Mouse (Mus musculus) frontal cortex, postnatal 36 days (tissue): Measurements from ENCODE around the gene Ranbp17.
A peak's percentile ranks its signal among the peaks of the same experiment; 100 is the strongest.

Experiments
- DNase-seq, 2 experiments: peaks; one replicate each; pipeline ENCODE4 v3.0.0; 2022; ENCODE audit warnings: low spot score in 2 of 2

The Ranbp17 gene

DNA sequence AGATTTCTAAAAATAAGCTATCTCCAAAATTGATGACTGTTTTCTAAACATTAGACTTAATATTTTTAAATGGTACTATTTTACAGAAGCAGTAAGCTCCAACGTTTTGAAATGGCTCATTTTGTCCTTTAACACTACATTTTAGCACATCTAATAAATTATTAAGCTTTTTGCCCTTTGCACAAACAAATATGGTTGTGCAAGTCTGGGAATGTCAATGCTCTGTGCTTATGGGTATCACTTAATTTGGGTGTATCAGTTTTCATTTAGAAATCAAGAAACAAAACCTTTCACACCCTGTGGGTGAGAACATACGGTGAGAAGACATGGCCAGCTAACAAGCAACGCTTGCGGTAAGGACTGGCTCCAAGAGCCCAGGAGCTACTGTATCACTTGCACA lies 108.9 kb downstream of the Ranbp17 start:
- DNase-seq, result no peak

DNA sequence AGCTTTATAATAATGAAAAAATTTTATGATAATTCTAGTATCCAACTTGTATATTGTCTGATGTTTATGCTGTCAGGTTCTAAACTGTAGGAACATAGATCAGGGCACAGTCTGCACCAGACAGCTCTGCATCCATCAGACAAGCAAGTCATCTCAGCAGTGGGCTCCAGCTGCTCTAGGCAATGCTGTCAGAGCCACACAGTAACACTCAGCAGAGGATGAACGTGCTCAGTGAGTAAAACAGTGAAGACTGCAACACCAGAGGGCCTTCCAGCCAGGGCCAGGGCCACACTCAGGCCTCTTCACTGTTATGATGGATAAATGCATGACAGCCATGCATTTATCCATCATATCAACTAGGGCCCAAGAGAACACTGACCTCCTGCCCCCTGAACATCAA lies 114.2 kb downstream of the Ranbp17 start:
- no peak for DNase-seq

DNA sequence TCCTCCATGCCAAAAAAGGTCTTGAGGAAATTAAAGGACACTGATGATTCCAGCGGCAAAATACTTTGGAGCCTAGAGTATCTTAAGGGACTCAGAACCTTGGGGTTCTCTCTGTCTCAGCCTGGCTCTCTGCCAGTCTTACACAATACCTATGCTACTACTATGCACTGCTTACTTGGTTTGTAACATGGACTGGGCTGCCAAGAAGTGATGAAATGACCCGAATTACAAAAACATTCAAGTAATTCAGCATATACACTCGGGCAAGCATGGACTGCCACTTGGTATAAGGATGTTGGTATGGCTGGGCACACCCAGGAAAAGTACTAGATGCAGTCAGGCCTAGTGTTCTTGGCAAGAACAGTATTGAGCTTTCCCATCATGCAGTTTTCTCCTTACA lies 114.8 kb downstream of the Ranbp17 start:
- no peak for DNase-seq

DNA sequence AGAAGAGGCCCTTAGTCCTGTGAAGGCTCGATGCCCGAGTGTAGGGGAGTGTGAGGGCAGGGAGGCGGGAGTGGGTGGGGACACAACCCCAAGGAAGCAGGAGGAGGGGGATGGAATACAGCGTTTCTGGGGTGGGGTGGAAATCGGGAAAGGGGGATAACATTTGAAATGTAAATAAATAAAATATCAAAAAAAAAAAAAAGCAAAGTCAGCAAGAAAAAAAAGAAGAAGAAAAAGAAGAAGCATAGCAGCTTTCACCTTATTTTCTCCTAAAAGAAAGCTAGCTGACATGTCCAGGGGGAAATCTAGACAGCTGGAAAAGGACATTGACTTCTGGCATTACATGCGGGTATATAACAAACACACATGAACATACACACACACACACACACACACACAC lies 117.3 kb downstream of the Ranbp17 start:
- DNase-seq, result no peak

DNA sequence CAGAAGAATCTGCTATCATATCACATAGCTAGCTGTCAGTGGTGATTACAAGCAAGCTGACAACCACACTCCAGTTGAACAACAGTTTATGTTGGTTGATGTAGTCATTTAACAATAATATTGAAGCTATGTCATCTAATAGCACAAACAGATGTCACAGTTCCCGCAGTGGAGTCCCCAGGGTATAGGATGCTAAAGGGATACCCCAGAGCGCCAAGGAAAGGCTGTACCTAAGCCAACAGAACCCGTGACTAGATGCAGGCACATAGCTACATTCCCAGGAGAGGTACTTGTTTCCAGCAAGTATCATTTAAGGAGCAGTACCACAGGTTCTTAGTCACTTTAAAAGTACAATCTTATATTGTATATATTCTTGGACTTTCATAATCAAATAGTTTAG lies 119.5 kb downstream of the Ranbp17 start:
- no peak for DNase-seq

DNA sequence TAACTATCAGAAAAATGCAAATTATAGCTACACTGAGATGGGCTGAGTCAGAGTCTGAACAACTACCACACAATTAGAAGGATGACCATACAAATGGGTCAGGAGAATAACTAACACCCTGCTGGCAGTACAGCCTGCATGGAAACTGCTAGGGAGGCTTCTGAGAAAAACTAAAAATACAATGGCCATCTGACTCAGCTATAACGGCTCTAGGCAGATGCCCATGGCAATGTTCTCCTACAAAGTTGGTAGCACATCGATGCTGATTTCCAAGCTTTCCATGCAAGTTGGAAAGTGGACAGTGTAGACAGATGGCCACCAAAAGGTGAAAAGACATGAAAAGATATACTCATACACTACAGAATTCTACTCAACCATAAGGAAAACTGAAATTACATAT lies 124.9 kb downstream of the Ranbp17 start:
- peak in 1 of 2 experiments; percentile 3 for DNase-seq

DNA sequence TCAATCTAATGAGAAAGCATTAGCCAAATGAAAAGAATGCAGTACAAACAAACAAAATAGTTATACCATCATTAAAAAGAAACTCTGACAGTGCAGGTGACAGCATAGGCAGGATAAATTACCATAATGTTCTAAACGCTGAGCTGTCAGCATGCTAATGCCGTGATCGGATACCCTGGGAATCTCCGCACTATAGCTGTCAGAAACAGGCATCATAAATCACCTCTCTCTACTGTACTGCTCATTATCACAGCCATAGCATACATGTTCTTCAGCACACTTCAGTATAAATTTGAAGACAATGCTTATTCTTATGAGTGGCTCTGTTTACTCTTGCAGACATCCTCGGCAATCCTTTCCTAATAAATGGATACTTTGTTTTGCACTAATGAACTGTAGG lies 151.7 kb downstream of the Ranbp17 start:
- no peak for DNase-seq

DNA sequence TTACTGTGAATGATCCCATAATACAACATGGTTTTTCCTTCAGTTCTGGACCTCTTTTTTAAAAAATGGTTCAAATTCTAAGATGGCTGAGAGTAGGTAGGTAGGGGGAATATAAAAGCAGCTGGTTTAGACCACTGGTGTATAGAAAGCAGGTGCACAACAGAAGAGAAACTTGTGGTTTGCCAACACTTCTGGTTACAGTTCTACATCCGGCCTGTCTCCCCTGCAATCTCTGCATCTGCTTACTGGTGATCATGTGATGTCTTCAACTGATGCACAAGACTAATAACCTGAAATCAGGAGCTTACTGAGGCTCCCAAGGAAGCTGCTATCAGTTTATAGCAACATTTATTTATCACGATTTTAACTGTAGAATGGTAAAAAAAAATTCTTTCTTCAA lies 164.3 kb downstream of the Ranbp17 start:
- DNase-seq, result no peak

DNA sequence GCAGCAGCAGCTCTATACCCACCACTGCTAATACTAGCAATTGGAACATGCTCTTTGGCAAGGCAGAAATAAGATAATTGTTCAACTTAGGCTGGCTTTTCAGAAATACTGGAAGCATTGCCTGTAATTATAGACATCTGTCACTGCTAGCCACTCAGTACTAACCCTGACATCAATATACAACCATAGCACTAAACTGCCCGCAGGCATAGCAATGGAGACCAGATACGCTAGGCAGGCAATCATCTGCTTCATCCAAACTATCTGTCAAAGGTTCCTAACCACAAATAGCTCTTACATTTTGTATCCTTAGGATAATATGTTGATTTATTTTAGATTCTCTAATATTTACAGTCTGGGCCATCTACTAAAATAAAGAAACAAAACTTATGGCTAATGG lies 171.5 kb downstream of the Ranbp17 start:
- no peak for DNase-seq

DNA sequence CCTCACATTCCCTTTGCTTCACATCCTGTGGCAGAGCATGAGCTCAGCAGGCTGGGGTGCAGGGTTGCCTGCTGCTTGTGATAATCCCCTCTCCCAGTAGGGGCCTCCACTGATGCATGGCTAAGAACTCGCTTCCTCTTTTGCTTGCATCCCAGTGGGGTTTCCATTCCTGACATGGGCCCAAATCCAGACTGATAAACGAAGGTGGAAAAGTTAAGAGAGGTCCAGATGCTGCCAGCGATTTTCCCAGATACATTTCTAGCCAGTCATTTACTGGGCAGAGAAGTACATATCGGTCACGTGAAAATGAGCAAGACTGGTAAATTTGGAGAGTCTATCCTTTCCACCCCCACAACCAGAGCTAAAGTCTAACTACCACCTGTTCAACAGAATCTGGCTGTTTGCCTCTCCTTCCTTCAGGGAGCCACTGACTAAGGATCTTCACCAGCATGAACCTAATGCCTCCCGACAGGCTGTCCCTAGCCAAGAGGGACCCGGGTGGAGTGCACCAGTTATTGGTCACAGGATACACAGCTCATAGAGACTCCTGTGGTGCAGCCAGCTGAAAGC lies 176.9 kb downstream of the Ranbp17 start:
- peak; percentile 8 to 41 for DNase-seq

DNA sequence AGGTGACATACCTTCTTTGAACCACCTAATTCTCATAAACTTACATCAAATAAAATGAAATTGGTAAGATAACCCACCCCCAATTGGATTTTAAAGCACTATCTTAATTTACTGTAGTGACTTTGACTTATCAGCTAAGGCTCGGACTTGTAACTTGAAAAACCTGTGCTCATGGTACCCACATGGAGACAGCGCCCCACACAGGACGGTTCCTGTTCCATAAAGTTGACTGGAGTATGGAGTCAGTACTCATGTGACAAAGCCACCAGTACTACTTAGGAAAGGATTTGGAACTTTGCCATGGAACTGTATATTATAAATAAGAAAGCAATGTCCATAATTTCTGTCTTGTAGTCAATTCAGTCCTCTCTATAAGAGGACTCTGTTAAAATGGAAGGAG lies 177.9 kb downstream of the Ranbp17 start:
- no peak for DNase-seq

DNA sequence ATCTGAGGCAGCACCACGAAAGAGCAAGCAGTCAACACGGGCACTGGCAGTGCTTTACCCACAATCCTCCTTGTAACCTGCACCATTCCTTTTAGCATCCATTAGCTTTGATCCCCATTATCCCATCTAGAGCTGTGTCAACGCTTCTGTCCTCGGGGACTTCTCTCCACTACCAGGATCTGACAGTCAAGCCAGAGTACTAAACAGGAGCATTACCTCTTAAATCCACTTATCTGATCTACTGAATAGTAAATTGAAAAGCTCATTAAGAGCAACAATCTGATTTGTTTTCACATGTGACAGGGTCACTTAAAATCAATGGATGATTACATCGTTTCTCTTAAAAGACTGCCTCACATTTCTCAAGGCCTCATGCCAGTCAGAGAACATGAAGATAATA lies 181.4 kb downstream of the Ranbp17 start:
- no peak for DNase-seq

DNA sequence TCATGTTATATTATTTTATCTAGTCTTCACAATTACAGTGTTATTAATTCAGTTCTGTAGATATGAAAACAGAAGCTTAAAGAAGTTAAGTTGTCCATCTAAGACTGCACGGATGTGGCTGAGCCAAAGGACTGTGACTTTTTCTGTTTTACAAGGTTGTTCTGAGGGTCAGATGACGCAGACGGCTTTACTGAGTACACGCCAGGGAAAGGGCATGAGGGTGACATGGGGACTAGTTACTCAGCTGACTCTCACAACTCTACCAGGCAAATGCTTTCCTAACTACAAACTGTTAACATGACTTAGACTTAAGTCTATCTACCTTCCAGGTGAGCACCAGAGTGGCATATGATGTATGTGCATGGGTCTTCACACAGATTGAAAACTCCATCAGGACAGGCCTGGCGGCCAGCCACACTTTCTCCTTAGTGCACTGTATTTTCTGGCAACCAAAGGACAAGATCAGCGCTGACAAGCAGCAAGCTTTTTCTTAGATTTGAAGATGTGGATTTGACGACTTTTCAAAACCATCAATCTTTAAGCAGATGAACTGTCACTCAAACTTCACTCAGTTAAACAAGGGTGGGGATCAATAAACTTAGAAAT lies 194.4 kb downstream of the Ranbp17 start:
- DNase-seq, result no peak

DNA sequence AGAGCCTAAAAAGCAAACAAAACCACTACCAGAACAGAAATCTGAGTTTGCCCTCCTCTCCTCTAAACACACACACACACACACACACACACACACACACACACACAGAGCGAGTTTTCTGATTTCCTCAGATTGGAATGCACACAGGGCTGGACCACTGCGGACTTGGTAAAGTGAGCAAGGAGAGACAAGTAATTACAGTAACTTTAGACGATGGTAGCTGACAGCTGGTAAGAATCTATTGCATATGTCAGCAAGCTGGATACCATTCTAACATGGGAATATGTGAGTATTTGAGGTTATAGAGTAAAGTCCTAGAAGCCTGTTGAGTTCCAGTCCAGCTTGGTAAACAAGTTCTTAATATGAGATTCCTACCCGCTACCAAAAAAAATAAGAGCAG lies 204.0 kb downstream of the Ranbp17 start:
- DNase-seq, result no peak

DNA sequence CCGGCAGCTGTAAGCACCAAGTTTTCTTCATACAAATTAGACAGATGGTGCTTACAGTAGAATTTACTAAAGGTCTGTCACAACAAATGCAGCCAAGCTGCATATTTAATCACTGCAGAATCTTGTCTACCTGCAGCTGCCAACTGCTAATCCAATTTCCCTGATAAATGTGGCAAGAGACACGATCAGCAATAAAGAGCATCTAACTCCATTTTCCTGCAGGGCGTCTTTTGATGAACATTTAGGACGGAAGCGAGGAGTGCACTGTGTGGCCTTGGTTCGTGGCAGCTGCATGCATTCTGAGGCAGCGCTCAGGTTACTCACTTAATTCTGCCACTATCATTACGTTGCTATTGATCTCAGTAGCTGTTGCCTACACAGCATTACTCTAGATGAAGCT lies 212.7 kb downstream of the Ranbp17 start:
- no peak for DNase-seq

DNA sequence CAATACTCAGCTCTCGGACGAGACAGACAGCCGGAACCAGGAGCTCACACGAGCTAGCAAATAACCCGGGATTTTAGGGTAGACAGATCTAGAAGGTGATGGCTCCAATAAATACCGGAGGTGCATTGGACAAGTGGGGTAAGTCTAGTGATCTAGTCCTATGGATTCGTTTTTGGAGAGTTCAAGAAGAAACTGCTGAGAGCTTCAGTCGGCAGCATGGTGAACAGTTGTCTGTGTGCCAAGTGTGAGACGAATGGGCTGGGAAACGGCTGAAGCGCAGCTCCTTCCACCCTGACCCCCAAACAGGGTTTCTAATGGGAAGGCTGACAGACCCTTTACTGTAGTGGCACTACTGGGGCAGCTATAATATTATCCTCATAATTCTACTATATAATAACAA lies 214.2 kb downstream of the Ranbp17 start:
- DNase-seq, result no peak

DNA sequence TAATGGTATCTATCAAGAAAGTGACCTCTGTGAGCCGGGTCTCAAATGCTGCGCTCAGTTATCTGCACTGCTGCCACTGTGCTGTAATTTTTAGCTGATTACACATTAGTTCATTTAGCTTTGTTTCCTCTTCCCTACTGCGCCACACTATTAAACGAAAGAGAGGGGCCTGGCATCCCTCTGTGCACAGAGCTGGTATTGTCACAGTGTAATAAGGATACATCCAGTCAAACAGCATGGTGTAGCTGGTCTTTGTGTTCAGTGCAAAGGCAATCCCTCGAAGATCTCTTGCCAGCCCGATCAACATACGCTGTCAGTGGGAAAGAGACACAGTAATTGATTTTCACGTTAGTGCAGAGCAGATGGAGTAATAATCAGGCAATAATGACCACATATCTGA lies 216.4 kb downstream of the Ranbp17 start:
- no peak for DNase-seq

DNA sequence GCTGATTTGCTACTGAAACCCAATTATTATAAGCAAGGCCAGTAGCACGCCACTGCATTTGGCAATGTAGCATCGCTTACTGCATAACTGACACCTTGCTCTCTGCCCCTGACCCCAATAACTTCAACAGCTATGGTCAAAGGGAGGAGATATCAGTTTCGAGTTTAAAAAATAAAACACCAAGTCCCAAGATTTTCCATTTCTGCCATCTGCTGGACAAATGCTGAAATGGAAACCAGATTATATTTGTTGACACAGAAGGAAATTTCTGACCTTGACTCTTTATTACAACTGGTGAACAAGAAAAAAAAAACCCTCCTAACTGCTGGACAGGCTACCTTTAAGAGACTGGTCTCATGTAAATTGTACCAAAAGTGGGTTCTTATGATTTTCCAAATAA lies 218.1 kb downstream of the Ranbp17 start:
- DNase-seq, result peak in 1 of 2 experiments; percentile 10

DNA sequence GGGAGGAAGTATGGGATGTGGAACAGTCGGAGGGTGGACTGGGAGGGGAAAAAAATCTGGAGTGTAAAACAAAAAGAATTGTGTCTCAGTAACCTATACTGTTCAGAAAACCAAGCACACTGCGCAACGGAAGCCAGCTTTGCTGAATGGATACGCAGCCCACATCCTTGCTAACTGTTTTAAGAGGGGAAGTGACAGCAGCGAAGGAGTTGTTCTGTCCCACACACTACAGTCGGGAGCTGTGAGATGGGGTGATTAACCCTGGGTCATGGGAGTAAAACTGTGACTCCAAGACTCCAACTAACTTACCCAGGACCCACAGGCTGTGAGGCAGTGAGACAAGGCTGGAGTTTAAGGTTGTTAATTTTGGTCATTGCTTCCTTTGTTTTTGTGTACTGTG lies 219.5 kb downstream of the Ranbp17 start:
- no peak for DNase-seq

DNA sequence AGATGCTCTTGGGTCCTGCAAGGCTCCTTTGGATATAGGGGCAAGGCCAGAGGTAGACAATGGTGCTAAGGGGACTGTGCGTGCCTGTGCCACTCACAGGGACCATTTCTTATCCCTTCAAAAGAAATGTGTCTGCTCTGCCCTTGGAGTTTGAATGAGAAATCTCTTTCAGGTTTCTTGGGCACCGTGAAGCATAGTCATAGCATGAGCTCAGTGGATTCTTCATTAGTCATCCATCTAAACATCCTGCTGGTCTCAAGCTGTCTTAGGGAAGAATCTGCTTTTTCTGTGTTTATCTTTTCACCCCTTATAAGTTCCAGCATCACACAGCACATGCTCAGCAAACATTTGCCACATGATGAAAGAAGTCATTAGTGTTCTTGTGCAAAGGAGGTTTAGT lies 235.0 kb downstream of the Ranbp17 start:
- DNase-seq, result no peak

DNA sequence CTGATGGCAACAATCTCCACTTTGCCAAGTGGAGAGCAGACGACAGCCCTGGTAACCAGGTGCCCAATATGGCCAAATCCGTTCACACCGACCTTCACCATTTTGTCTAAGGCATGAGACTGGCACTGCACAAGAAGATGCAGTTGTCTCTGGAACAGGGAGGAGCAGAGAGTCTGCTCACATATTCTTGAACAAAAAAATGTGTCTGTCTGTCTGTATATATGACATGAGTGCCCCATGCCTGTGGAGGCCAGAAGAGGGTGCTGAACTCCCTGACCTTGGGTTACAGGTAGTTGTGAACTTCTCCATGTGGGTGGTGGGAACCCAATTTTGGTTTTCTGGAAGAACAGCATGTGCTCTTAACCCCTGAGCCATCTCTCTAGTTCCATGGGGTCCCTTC lies 236.9 kb downstream of the Ranbp17 start, which contains the start of gene Gm12117:
Gene Gm12117, minus strand, starts transcription at position 101 of the 400 bp plus-strand sequence.
- DNase-seq, result no peak

DNA sequence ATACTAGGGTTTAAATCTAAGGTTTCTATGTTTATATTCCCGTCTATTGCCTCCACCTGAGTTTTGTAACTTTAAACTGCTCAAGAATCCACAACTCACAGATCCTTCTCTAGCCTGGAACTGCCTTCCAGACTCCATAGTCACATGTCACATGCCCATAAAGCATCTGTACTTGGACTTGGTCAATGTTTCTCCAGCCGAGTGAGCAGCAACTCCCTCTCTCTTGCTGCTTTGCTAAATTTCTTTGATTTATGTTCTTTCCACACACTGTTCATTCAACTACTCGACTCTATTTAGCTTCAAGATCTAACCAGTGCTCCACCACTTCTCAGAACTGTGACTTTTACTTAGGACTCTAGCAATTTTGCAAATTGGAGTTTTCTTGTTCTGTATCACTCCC lies 238.7 kb downstream of the Ranbp17 start:
- DNase-seq, result no peak

DNA sequence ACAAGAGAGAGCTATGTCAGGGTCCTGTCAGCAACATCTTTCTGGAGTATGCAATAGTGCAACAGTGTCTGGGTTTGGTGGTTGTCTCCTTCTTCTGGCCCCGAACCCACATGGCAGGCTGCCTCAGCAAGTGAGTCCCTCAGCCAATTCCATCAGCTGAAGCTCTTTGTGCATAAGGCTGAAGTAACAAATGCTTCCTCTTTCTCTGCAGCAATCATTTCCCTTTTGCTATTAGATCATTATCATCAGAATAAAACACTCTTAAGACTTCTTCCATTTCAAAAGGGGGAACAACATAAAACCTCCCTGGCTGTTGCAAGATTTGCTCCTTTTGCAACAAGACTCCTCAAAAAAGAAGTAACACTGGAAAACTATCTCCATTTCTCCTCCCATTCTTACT lies 239.3 kb downstream of the Ranbp17 start:
- DNase-seq, result no peak

DNA sequence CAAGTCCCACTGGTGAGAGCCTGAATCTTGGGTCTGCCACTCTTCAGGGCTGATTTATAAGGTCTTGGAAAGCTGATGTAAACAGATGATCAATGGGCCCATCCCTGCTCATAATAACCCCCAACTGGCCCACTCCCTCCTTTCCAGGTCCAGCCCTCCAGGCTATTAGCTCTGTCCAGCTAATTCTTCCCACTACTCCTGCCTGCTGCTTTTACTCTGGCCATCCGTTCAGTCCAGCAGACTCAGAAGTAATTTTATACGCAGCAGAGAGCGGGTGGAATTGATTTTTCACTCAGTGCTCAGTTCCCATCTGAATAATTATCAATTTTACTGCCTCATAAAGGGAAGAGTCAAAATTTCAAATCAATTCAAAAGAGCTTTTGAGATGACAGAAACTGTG lies 273.3 kb downstream of the Ranbp17 start:
- DNase-seq, result no peak
